Mouse (Mus musculus): ENCODE results near the gene Cacna1c.

DNA sequence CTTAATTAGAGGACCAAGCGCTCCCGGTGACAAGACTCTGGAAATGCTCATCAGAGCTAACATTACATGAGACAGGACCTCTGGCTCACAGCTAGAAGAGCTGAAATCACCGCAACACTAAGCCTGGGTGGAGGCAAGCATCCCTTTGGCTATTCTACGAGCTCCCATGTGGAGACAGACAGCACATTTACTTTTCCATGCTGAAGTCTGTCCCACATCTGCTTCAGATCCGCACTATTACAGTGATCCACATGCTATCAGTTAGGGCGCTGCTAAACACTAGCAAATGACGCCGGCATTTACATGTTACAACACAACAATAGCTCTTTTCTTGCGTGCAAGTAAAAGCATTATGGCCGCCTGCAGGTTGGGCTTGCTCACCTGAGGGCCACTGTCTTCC lies 178.7 kb downstream of the Cacna1c start:
- TF ChIP-seq CTCF (IDR thresholded peaks at IDR 0.05; ENCODE audit: low read depth, low read length) (no peak), POLR2A (IDR thresholded peaks at IDR 0.05; ENCODE audit: borderline replicate concordance, low read depth, low read length) (no peak)
